Mouse (Mus musculus) lung, postnatal 25 days (tissue): ENCODE measurements around the gene Abhd17b.

Experiments used
- DNase-seq: peaks from one replicate; pipeline ENCODE4 v3.0.0; 2022; ENCODE audit warnings: low spot score

Gene Abhd17b

GRCm38 (mm10) chr19:21731887-21732286, 78.9 kb downstream of the Abhd17b start:
- no peak for DNase-seq

GRCm38 (mm10) chr19:21733176-21733575, 80.2 kb downstream of the Abhd17b start:
- no peak for DNase-seq

GRCm38 (mm10) chr19:21734112-21734511, 81.1 kb downstream of the Abhd17b start:
- no peak for DNase-seq
